Mouse (Mus musculus) stomach, postnatal 0 days (tissue): Measurements from ENCODE around the gene Cd4. TPM values are rescaled to one million over a fixed set of nuclear protein-coding genes. Genes with fewer than 3 reads are reported as not detected.

Source experiments
- ATAC-seq: fragments of 200-750 bp; cut with Nextera tagmentation; 2 replicates; pipeline ENCODE4 v1.8.0; 2017; ENCODE audit not compliant: low FRiP score, low TSS enrichment
- DNase-seq: peaks from one replicate; pipeline ENCODE4 v3.0.0-alpha.2; 2016; ENCODE audit warnings: low spot score
- H3K27ac ChIP-seq: fragments of 300-500 bp; sonication (generic); replicated peaks from 2 replicates; pipeline ENCODE4 v1.5.1; 2014; ENCODE audit warnings: mild to moderate bottlenecking, control low read depth
- H3K27me3 ChIP-seq: fragments of 300-500 bp; sonication (generic); 2 replicates; pipeline ENCODE4 v1.6.1; 2014; ENCODE audit warnings: low read length; ENCODE audit not compliant: control insufficient read depth, insufficient read depth
- H3K36me3 ChIP-seq: fragments of 300-500 bp; sonication (generic); 2 replicates; pipeline ENCODE4 v1.6.1; 2014; ENCODE audit warnings: low read length, mixed read lengths; ENCODE audit not compliant: control insufficient read depth, insufficient read depth
- H3K4me1 ChIP-seq: fragments of 300-500 bp; sonication (generic); replicated peaks from 2 replicates; pipeline ENCODE4 v1.6.1; 2014; ENCODE audit warnings: antibody characterized with exemption; ENCODE audit not compliant: control insufficient read depth, insufficient read depth
- H3K4me2 ChIP-seq: fragments of 300-500 bp; sonication (generic); replicated peaks from 2 replicates; pipeline ENCODE4 v1.6.1; 2014; ENCODE audit warnings: low read depth, mild to moderate bottlenecking, control low read depth, moderate library complexity
- H3K4me3 ChIP-seq: fragments of 300-500 bp; sonication (generic); 2 replicates; pipeline ENCODE4 v1.5.1; 2014; ENCODE audit warnings: low read depth, low read length, control low read depth
- H3K9ac ChIP-seq: fragments of 300-500 bp; sonication (generic); 2 replicates; pipeline ENCODE4 v1.6.1; 2014; ENCODE audit warnings: mild to moderate bottlenecking, low read length, control low read depth, mixed read lengths
- H3K9me3 ChIP-seq: fragments of 300-500 bp; sonication (generic); 2 replicates; pipeline ENCODE4 v1.6.1; 2016; ENCODE audit warnings: low read length; ENCODE audit not compliant: control insufficient read depth
- CTCF ChIP-seq: IDR thresholded peaks from 2 replicates; pipeline ENCODE4 v1.5.1; 2016; ENCODE audit warnings: antibody characterized with exemption, low read depth, mild to moderate bottlenecking, moderate library complexity
- EP300 ChIP-seq: optimal IDR thresholded peaks from 2 replicates; pipeline ENCODE3; 2016; ENCODE audit warnings: antibody characterized with exemption
- WGBS: fragments of 180-500 bp; shearing (Covaris S2); extraction: QIAGEN DNeasy Blood & Tissue Kit; methylation state at CpG from one replicate; pipeline ENCODE4 v1.1.7; 2014; 5-methylcytosine and 5-hydroxymethylcytosine counted together
- polyA plus RNA-seq: library from polyadenylated mRNA; unstranded; fragments of >200 nt; fragmentation: Nextera tagmentation; extraction: Ambion mirVana; gene quantifications from 2 replicates; pipeline ENCODE4 v1.2.1, GENCODE M21; 2015

The Cd4 gene
- polyA plus RNA-seq, 1 experiment from 2014 or later = 0.45 TPM

DNA sequence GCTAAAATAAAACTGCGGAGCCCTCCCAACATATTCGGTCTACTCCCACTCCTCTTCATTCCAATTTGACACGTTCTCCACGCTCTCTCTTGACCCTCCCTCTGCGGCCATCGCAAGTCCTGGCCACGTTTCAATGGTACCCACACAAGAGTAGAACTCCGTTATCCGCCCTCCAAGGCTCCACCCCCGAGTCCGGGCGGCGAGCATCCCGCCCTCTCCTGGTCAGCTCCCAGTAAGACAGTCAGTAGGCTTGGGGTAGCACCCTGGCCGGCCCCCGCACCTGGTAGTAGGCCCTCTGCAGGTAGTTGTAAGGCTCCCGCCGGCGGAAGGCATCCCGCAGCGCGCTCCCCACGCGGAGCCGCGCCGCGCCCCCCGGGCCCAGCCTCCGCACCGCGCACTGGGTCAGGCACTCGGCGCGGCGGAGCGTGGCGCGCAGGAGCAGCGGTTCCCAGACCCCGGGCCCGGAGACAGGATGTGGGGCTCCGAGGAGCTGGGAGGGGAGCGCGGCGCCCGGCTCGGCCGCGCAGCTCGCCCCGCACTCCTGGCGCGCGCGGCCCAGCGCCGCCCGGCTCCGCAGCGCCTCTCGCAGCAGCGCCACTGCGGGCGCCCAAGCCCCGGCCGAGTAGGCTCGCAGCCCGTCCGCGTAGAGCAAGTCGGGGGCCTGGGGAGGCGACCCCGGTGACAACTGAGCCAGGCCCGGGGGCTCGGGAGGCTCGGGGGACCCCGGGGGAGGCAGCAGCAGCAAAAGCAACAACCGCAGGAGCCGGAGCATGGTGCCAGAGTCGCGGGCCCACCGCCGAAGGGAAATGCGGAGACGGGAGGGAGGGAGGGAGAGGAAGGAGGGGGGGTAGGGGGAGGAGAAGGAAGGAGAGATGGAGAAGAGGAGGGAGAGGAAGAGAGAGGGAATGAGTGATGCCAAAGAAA, 30.8 kb downstream of the Cd4 start, which contains the start of gene P3h3:
Gene P3h3 (minus strand): TSS at position 837 of the 924 bp plus-strand sequence.
- peak within 1 kb of the TSS; percentile 72 for H3K4me3 ChIP-seq
- DNase-seq = peak; percentile 82
- H3K4me2 ChIP-seq = peak within 1 kb of the TSS; percentile 82
- peak within 1 kb of the TSS; percentile 90 for H3K27ac ChIP-seq
- TF ChIP-seq EP300 (no peak), CTCF (peak; percentile 83)
- WGBS = under 1% methylated on average over 65 of the region's 86 CpGs
- peak within 1 kb of the TSS; percentile 87 for H3K9ac ChIP-seq
- no peaks in the 10 kb centered on the region for H3K4me1 ChIP-seq
- ATAC-seq = peak; percentile 84
- no peaks in the 10 kb centered on the region for H3K9me3 ChIP-seq
- H3K27me3 ChIP-seq = no peaks in the 10 kb centered on the region; the same call in 1 of the 2 replicates
- H3K36me3 ChIP-seq = no peaks in the 10 kb centered on the region

DNA sequence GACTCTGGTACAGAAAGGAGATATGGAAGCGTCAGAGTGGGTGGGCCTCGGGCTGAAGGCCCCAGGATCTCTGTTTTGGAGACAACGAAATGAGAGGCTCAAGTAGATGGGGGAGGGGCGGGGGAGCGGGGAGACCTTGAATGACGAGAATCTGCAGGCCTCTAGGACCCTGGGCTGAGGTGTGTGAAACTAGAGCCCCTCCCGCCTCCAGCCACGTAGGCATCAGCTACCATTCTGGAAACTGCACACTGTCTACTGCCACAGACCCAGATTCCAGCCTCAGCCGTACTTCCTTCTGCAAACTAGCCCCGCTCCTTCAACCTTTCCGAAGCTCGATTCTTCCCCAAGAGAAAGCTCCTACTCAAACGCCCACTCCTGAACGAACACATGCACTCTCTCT, 31.7 kb downstream of the Cd4 start:
- no peak overlapping the region for H3K9ac ChIP-seq
- no peaks in the 10 kb centered on the region for H3K9me3 ChIP-seq
- H3K4me1 ChIP-seq = no peaks in the 10 kb centered on the region
- 10% methylated on average over 14 of the region's 14 CpGs for WGBS
- peak overlapping the region; percentile 82 for H3K4me2 ChIP-seq
- no peak overlapping the region for H3K27ac ChIP-seq
- TF ChIP-seq EP300 (no peak), CTCF (no peak)
- no peaks in the 10 kb centered on the region for H3K36me3 ChIP-seq
- peak overlapping the region; percentile 72 for H3K4me3 ChIP-seq
- no peaks in the 10 kb centered on the region for H3K27me3 ChIP-seq
- DNase-seq (no peak), ATAC-seq (0 out of 2 replicates have a peak, but pooled peaks have one; percentile 21)

DNA sequence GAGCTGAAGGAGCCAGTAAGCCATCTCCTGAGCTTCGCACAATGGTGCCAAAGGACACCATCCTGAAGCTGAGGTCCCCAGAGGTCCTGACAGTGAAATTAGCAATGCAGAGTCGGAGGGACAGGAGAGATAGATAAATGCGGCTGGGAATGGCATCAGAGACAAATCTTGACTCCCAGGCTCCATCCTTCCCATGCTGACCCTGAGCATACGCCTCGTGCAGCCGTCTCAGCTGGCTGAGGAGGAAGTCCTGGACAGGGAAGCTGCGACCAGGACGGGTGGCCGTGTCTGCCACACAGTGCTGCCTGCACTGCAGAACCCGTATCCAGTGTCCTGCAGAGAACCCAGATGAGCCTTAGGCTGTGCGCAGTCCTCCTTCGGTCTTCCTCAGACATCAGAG, 33.4 kb downstream of the Cd4 start:
- WGBS = 72% methylated on average over 12 of the region's 12 CpGs
- no peak overlapping the region for H3K4me3 ChIP-seq

DNA sequence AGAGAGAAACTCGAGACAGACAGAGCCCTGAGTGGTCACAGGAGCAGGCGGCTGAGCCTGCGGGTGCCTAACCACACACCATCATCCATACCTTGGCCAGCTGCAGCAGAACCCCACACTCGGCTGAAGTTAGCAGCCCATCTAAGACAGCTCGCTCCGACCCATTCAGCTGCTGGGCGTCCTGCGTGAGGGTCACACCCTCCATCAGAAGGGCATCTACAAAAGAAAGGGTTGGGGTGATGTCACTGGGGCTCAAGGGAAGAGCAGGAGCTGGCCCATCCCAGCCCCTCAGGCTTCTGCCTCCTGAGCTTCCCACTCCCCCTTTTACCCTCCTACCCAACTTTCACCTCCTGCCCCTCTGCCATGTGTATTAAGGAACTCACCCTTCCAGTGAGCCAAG, 37.5 kb downstream of the Cd4 start:
- H3K9ac ChIP-seq = no peak overlapping the region
- H3K4me3 ChIP-seq = no peak overlapping the region
- no peak overlapping the region for H3K27ac ChIP-seq
- H3K4me2 ChIP-seq = no peak overlapping the region
- H3K4me1 ChIP-seq = no peaks in the 10 kb centered on the region
- H3K9me3 ChIP-seq = no peaks in the 10 kb centered on the region
- no peak for TF ChIP-seq CTCF
- TF ChIP-seq EP300 = no peak
- DNase-seq = no peak
- no peak for ATAC-seq
- 50% methylated on average over 8 of the region's 8 CpGs for WGBS
- H3K36me3 ChIP-seq = no peaks in the 10 kb centered on the region
- no peaks in the 10 kb centered on the region for H3K27me3 ChIP-seq

More for the DNA sequence above, 33.4 kb downstream of the Cd4 start:
- TF ChIP-seq CTCF (no peak), EP300 (no peak)
- DNase-seq (no peak), ATAC-seq (no peak)
- no peaks in the 10 kb centered on the region for H3K4me1 ChIP-seq
- no peak overlapping the region for H3K27ac ChIP-seq
- no peaks in the 10 kb centered on the region for H3K36me3 ChIP-seq
- H3K9me3 ChIP-seq = no peaks in the 10 kb centered on the region
- 0 out of 2 replicates have a peak overlapping the region, but pooled peaks have one; percentile 18 for H3K9ac ChIP-seq
- H3K4me2 ChIP-seq = no peak overlapping the region
- no peaks in the 10 kb centered on the region for H3K27me3 ChIP-seq

DNA sequence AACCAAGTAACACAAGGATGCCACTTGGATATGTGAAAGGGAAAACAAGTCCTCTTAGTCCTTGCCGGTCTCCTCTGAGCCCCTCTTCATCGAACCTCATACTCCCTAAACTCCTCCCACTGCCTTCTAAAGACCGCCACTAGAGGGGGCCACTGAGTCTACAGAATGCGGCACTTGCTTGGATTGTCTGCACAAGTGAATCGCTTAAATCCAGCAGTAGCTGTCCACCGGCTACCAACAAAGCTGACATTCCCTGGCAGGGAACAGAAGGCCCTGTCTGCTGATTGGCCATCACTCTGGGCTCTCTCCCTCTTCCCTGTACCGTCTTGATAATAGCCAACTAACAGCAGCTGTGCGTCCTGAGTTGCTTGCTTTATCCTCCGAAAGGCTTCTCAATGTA, 40.7 kb downstream of the Cd4 start:
- peak; percentile 48; the same call in 1 of the 2 replicates for ATAC-seq
- TF ChIP-seq CTCF (peak; percentile 99), EP300 (no peak)
- no peaks in the 10 kb centered on the region for H3K27me3 ChIP-seq
- no peaks in the 10 kb centered on the region for H3K4me1 ChIP-seq
- no peak overlapping the region for H3K4me2 ChIP-seq
- peaks cover 2% of the 10 kb centered on the region; the same call in 1 of the 2 replicates for H3K36me3 ChIP-seq
- no peak overlapping the region for H3K27ac ChIP-seq
- DNase-seq = peak; percentile 91
- H3K4me3 ChIP-seq = no peak overlapping the region
- WGBS = 11% methylated on average over 9 of the region's 9 CpGs
- H3K9me3 ChIP-seq = no peaks in the 10 kb centered on the region
- no peak overlapping the region for H3K9ac ChIP-seq
